Mouse (Mus musculus) testis, adult 2 months (tissue): ENCODE measurements at regions not wholly inside any gene's neighbourhood (a gene's known extent, or its start where the extent isn't known, plus 50 kb on each side); places are given as distances from the start of the nearest gene placed in this dataset.

Experiments
- CTCF ChIP-seq: fragments of 200-500 bp; IDR thresholded peaks from 2 replicates; pipeline ENCODE4 v1.5.1; 2012; ENCODE audit warnings: low read depth, mild to moderate bottlenecking, inconsistent platforms, low read length, moderate library complexity; ENCODE audit not compliant: control insufficient read depth, insufficient read depth, insufficient replicate concordance
- POLR2A ChIP-seq: fragments of 200-500 bp; IDR thresholded peaks from 2 replicates; pipeline ENCODE4 v1.6.1; 2012; ENCODE audit warnings: low read depth, mild to moderate bottlenecking, inconsistent platforms, low read length, moderate library complexity; ENCODE audit not compliant: control insufficient read depth

GRCm38 (mm10) chr15:97606630-97607381 is 98.8 kb downstream of the Rpap3 start:
- TF ChIP-seq POLR2A (no peak), CTCF (no peak)
